Mouse (Mus musculus): ENCODE data around the gene Tlk1.

Gene Tlk1

DNA sequence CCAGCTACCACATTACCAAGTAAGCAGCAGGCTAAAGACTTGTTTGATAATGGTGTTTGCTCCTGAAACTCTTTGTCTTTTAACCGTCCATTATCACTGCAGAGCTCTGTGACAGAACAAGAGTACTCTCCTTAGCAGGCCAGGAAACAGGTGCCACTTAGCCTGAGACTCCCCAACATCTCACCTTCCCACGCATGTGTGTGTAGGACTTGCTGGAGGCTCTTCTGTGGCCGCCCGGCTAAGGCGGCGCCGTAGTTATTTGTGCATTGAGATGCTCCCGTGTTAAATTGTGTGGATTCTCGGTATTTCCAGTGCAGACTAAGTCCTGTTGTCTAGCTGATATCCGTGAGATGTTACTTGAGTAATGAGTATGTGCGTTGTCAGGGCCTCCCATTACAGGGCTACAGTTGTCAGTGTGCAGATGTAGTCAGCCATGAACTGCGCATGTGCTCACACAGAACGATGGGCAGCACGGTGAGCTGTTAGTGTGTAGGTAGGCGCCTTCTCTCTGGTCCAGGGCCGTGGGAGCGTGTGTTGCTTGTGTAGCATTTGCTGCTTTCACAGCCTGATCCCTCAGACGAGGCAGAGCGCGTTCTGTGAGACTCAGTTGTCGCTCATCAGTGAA is 137.0 kb downstream of the Tlk1 start:
- DNase-seq (ENCODE audit: low spot score): no peak

DNA sequence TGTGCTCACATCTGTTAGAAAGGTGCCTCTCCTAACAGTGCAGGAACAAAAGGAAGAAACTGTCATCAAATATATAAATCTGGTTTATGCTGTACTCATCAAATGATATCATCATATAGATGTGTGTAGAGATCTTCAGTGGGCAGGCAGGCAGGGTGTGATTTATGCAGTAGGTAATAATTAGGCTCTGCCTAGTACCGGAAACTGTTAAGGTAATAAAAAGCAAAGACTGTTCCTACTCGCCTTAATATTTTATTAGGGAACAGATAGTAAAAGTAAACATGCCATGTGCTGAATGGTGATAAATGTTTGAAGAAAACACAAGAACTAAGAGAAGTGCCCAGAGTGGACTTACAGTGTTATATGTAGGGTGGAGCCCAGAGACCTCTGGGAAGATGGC is 143.2 kb downstream of the Tlk1 start:
- DNase-seq (ENCODE audit: low spot score): no peak

DNA sequence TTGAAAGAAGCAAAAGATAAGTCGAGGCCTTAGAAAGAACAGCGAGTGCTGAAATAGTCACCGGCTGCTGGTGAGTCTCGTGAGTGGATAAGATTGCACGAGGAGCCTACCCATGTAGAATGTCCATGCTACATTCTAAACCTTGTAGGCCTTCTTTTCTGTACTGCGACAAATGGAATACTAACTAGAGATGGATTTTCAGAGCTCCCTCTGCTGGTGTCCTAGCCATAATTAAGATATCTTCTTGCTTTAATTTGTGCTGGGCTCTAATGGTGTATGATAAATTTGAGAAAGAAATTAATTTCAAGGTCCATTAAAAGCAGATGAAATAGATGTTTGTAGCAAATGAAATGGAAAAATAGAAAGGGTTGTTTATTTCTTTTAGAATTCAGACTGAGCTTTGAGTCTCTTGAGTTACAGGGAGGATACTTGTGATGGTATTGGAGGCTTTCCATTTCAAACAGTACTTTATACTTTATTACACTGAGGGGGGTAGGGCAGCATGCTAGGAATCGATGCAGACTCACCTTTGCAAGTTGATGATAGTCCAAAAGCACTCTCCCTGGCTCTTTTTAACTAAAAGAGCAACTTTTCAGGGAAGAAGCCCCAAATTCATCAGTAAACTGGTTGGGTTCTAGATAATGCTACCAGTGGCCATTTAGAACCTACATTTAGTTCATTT is 151.9 kb downstream of the Tlk1 start:
- DNase-seq (ENCODE audit: low spot score): peak; percentile 13

DNA sequence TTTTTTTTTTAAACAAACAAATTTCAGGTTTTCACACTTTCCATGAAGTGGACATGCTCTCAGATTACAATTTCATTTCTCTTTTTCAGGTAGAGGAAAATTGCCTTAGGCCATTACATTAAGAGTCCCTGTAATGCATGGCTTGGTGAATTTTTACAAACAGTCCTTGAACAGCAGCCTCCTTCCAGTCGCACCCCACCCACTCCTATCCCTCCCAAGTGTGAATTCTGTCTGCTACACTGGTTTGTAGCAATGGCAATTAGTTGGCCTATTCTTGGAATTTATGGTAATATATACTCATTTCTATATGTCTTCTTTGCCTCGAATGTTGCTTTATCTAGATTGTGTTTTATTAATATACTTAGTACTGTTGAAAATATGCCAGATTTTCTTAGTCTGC is 153.1 kb downstream of the Tlk1 start:
- DNase-seq (ENCODE audit: low spot score): no peak

DNA sequence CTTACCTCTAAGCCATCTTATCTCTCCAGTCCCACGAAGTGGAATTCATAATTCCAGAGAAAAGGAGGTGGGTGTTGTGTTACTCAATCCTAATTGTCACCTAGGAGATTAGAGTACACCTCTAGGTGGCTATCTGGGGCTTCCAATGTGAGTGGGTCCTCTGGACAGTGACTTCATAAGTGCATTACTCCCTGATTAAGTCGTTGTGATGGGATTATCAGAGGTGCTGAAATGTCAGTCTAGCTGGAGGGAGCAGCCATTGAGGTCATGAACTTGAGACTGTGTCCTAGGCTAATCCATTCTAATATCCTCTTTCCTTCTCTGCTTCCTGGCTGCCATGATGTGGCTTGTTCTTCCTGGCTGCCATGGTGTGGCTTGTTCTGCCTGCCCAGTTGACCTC is 155.6 kb downstream of the Tlk1 start:
- DNase-seq (ENCODE audit: low spot score): no peak

DNA sequence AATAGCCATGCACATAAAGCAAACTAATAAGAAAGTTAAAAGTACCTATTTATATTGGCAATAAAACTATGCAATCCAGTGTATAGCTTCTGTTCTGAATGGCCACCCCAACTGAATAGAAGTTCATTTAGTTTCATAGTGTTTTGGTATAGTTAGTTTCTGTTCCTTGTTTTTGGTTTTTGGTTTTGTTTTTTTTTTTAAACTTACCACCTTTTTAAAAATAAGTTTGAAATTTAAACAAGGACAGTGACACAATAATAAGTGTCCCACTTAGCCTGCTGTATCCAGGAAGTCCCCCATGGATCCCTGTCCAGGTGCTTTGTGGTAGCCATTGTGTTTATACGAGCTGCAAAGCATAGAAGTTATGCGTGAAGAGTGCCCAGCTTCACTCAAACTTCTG is 156.3 kb downstream of the Tlk1 start:
- DNase-seq (ENCODE audit: low spot score): no peak

DNA sequence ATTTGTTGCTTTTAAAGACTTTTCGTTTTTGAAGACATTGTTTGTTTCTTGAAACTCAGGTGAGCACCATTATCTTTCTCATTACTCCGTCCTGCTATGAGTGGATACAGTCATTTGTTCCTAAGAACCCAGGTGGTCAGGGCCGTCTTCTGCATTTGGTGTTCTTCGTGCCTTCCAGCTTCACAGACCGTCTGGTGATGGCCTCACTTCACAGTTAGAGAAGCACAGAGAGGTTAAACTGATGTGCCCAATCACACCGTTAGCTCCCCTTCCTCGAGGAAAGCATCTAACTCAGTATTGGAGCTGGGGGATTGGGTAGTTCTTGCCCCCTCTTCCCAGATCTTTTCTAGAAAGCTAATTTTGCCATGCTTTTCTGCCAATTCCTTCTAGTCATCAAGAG is 158.5 kb downstream of the Tlk1 start:
- DNase-seq (ENCODE audit: low spot score): no peak

DNA sequence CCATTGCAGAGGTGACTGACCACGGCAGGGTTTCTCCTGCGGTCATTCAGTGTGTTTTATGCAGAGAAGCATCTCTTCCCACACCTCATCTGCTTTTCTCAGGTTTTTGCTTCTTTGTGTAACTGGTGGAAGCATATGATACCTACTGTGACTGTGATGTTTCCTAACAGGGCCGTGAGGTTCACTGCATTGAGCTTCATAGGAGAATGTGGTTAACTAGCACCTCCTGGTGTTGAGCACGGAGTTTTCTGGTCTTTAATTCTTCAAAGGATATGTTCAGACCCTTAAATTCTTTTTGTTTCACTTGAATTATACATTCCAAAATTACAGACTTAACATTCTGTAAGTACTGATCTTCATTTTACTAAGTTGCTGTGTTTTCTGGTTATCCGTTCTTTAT is 161.8 kb downstream of the Tlk1 start:
- DNase-seq (ENCODE audit: low spot score): peak; percentile 13
